Mouse (Mus musculus) midbrain, embryonic 10.5 days (tissue): Measurements from ENCODE around the gene Prss45. TPM values are rescaled to one million over a fixed set of nuclear protein-coding genes. Genes with fewer than 3 reads are reported as not detected.
A peak's percentile ranks its signal among the peaks of the same experiment; 100 is the strongest.

Experiments
- DNase-seq: peaks from one replicate; pipeline ENCODE4 v3.0.0-alpha.2; 2017; ENCODE audit warnings: low spot score
- H3K27ac ChIP-seq: fragments of 300-500 bp; sonication (generic); replicated peaks from 2 replicates; pipeline ENCODE4 v1.5.1; 2016; ENCODE audit warnings: mild to moderate bottlenecking
- H3K27me3 ChIP-seq: fragments of 300-500 bp; sonication (generic); 2 replicates; pipeline ENCODE4 v1.6.1; 2016; ENCODE audit warnings: low read depth, mild to moderate bottlenecking; ENCODE audit not compliant: poor library complexity, severe bottlenecking
- H3K36me3 ChIP-seq: fragments of 300-500 bp; sonication (generic); 2 replicates; pipeline ENCODE4 v1.6.1; 2016; ENCODE audit warnings: mild to moderate bottlenecking, moderate library complexity
- H3K4me1 ChIP-seq: fragments of 300-500 bp; sonication (generic); 2 replicates; pipeline ENCODE4 v1.6.1; 2016
- H3K4me3 ChIP-seq: fragments of 300-500 bp; sonication (generic); 2 replicates; pipeline ENCODE4 v1.5.1; 2016; ENCODE audit warnings: mild to moderate bottlenecking, moderate library complexity
- H3K9me3 ChIP-seq: fragments of 300-500 bp; sonication (generic); replicated peaks from 2 replicates; pipeline ENCODE4 v1.6.1; 2016; ENCODE audit warnings: mild to moderate bottlenecking
- WGBS: fragments of 180-500 bp; shearing (Covaris S2); methylation state at CpG from one replicate; pipeline ENCODE4 v1.1.7; 2016; 5-methylcytosine and 5-hydroxymethylcytosine counted together
- polyA plus RNA-seq: library from polyadenylated mRNA; unstranded; fragments of >200 nt; fragmentation: Nextera tagmentation; extraction: Ambion mirVana; gene quantifications from 2 replicates; pipeline ENCODE4 v1.2.1, GENCODE M21; 2016

Prss45 gene
- polyA plus RNA-seq, 1 experiment from 2014 or later: not detected

DNA sequence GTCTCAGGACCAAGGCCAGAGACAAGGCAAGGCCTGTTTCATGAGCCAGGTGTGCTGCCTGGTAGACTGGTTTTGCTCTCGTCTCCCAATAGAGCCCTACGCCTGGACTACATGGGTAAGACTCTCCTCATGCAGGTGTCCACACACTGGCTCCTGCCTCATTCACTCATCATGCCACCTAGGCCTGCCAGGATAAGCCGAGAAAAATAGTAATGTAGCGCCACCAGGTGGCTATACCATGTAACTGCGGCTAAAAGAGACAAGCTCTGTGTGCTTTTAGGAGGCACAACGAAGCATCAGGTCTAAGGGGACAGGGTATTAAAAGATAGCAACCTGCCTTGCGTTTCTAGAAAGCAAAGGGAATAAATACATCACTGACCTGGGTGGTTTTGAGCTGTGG lies 36.6 kb downstream of the Prss45 start:
- Histone ChIP-seq H3K27me3 (peaks cover 53% of the 10 kb centered on the region), H3K4me3 (no peak overlapping the region), H3K36me3 (no peaks in the 10 kb centered on the region), H3K4me1 (peaks cover 28% of the 10 kb centered on the region), H3K27ac (no peak overlapping the region), H3K9me3 (no peaks in the 10 kb centered on the region)
- peak; percentile 58 for DNase-seq
- WGBS: 25% methylated on average over 7 of the region's 7 CpGs

DNA sequence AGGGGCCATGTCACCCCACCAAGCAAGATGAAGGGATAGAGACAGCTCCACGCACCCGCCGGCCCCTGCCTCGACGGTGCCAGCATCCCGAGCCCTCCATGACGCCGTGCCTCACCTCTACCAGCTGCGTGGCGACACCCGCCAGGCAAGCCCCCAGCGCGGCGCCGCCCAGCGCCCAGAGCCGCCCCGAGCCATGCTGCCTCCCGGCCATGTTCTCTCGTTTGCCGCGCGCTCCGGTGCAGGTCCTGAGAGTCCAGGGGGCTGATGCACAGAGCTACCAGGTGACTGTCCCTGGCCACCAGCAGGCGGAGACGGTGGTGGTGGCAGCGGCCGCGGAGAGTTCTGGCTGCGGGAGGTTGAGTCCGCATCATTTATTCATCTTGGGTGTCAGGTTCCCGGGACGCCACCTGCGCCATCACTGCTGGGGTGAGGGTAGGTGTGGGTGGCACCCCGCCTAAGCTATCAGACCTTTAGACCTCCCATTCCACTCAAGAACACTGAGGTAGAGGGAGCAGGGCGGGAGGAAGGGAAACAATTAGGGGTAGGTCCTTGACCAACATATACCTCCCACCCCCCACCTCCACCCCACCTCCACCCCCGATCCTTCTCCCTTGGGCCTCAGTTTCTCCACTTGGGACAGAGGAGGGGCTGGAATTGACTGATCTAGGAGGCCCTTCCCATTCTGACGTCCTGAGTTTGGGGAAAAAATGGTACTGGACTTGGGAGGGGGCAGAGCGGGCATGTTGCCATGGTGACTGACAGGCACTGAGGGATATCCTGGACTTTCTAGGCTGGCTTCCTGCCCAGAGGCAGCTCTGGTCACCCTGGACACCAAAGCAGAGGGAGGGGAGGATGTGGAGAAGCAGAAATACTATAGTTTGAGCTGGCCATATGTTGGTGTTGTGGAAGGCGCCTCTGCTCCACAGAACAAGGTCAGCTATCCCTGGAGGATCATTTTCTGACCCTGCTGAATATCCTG lies 39.6 kb downstream of the Prss45 start:
- Histone ChIP-seq H3K36me3 (no peaks in the 10 kb centered on the region), H3K9me3 (no peaks in the 10 kb centered on the region), H3K27me3 (peaks cover 77% of the 10 kb centered on the region), H3K4me1 (peaks cover 28% of the 10 kb centered on the region), H3K27ac (peak overlapping the region; percentile 52), H3K4me3 (peak overlapping the region; percentile 48)
- DNase-seq: peak; percentile 35
- WGBS: 7% methylated on average over 40 of the region's 40 CpGs

GRCm38 (mm10) chr9:110874660-110875191 lies 40.3 kb downstream of the Prss45 start:
- H3K27ac ChIP-seq: peak overlapping the region; percentile 52
- no peaks in the 10 kb centered on the region for H3K36me3 ChIP-seq
- no peaks in the 10 kb centered on the region for H3K9me3 ChIP-seq
- 0 out of 2 replicates have a peak overlapping the region, but pooled peaks have one; percentile 48 for H3K4me3 ChIP-seq
- H3K27me3 ChIP-seq: peaks cover 85% of the 10 kb centered on the region
- WGBS: 17% methylated on average over 3 of the region's 3 CpGs
- no peak for DNase-seq
- peaks cover 31% of the 10 kb centered on the region for H3K4me1 ChIP-seq

DNA sequence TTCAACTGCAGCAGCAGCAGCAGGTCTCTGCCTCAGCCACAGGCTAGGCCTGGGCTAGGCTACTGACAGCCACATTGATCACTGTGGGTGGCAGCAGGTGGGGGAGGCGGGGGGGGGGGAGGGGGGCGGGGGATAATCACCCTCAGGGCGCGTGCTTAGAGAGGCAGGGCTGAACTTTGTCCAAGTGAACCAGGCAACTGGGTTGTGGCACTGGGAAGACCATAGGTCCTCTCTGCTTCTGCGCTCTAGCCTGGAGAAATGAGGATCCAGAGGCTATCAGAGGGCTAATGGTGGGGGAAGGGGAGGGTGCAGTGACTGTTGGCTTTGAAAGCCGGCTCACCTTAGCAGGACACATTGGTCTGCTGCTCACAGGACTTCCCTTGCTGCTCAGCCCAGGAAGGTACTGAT lies 40.9 kb downstream of the Prss45 start:
- peak overlapping the region; percentile 2; the same call in 1 of the 2 replicates for H3K4me3 ChIP-seq

DNA sequence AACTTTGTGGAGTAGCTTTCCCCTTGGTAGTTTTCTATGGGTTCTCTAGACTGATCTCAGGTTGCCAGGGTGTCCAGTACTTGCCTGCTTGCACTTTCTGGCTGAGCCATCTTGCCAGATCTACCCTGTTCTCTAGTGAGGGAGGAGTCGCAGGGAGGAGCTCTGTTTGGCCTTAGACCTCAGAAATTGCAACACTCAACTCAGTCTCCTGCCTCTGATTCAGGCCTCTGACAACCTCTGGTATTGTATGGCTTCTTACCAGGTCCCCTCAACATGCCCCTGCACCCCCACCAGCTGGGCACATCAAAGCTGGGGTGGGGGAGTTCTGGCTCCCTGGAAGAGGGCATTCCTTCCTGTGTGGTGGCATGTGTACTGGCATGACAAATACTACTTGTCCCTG lies 43.0 kb downstream of the Prss45 start:
- Histone ChIP-seq H3K27me3 (peaks cover 94% of the 10 kb centered on the region), H3K27ac (no peak overlapping the region), H3K9me3 (no peaks in the 10 kb centered on the region), H3K4me1 (peaks cover 42% of the 10 kb centered on the region), H3K4me3 (no peak overlapping the region), H3K36me3 (no peaks in the 10 kb centered on the region)
- no peak for DNase-seq
- 100% methylated on average over 1 of the region's 1 CpGs for WGBS

More for the DNA sequence above, 40.9 kb downstream of the Prss45 start:
- 21% methylated on average over 4 of the region's 6 CpGs for WGBS
- Histone ChIP-seq H3K36me3 (no peaks in the 10 kb centered on the region), H3K9me3 (no peaks in the 10 kb centered on the region), H3K27me3 (peaks cover 87% of the 10 kb centered on the region), H3K27ac (peak overlapping the region; percentile 52), H3K4me1 (peaks cover 37% of the 10 kb centered on the region)
- DNase-seq: peak; percentile 50

DNA sequence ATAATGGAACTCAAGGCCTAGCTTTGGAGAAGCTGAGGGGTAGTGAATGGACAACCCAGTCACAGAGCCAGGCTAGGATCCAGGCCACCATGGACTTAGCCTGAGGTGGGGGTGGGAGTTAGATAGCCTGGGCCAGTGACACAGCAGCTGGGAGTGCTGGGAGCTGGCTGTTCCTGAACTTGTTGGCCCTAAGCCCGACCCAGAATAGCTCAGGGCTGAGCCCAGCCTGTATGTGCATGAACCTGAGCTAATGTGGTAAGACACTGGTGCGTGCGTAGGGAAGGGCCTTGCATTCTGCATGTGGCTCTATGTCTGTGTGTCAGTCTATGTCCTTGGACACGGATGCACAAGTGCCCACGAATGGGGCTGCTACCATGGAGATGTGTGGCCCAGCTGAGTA lies 43.5 kb downstream of the Prss45 start:
- Histone ChIP-seq H3K9me3 (no peaks in the 10 kb centered on the region), H3K27ac (no peak overlapping the region), H3K27me3 (peaks cover 92% of the 10 kb centered on the region), H3K36me3 (no peaks in the 10 kb centered on the region), H3K4me1 (peaks cover 39% of the 10 kb centered on the region), H3K4me3 (no peak overlapping the region)
- 90% methylated on average over 5 of the region's 5 CpGs for WGBS
- no peak for DNase-seq

DNA sequence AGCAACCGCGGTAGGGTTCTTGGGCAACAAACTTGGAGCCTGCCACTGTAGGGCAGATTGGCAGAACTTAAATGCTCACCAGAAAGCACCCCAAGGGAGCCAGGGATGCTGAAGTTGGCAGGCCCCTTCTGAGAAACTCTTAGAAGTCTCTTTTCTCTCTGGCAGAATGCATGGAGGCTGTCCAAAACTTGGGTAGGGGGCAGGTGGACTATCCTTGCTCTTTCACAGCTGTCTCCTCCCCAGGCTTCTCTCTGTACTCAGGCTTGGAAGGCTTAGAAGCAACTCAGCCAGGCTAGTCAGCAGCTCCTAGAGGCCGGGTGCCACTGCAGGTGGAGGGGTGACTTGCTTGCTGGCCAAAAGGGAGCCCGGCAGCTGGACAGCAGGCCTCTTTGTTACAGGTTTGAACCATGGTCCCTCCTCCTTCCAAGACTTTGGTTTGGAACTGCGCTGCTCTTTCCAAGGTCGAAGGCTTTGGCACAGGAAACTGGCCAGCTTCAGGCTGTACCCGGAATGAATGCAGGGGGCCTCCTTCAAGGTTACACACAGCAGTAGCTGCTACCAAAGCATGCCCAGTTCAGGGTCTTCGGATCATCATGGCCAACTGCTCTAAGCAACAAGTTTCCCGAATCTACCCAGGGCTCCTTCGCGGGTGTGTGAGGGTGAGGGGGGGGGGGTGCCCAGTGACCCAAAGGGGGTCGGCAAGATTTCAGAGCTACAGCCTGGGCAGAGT lies 45.0 kb downstream of the Prss45 start, which contains the start of gene Als2cl:
Gene Als2cl, plus strand, starts transcription at position 680 of the 730 bp plus-strand sequence.
- H3K27ac ChIP-seq: no peak within 1 kb of the TSS
- H3K9me3 ChIP-seq: no peaks in the 10 kb centered on the region
- H3K4me3 ChIP-seq: peak within 1 kb of the TSS; percentile 64
- WGBS: 13% methylated on average over 12 of the region's 12 CpGs
- H3K4me1 ChIP-seq: peaks cover 28% of the 10 kb centered on the region
- H3K36me3 ChIP-seq: no peaks in the 10 kb centered on the region
- no peak for DNase-seq
- peaks cover 77% of the 10 kb centered on the region for H3K27me3 ChIP-seq

DNA sequence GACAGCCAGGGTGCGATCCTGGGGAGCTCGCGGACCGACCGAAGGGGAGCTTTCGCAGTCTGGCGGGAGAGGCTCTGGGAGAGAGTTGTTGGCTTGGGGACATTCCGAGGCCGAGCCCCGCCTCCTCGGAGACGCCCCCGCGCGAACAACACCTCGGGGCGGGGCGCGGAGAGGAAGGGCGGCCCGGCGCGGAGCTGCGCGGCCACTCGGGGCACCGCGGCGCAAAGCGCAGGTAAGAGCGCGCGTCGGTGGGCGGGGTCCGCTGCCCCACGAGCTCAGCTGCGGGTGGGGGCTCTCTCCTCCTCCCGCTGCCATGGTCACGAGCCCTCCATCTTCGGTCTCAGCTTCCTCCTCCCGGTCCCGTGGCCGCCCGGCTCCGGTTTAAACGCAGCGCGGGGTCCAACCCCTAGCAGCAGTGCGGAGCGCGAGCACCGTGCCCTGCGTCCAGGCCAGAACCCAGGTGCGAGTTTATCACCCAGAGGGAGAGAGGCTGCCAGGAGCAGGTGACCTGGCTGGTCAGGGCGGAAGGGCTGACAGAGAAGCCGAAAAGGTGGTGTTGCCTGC lies 45.7 kb downstream of the Prss45 start, which contains the start of gene Tmie:
Gene Tmie, minus strand, starts transcription at position 116 of the 564 bp plus-strand sequence.
- H3K9me3 ChIP-seq: no peaks in the 10 kb centered on the region
- H3K4me3 ChIP-seq: peak within 1 kb of the TSS; percentile 64
- H3K27me3 ChIP-seq: peaks cover 75% of the 10 kb centered on the region
- no peak for DNase-seq
- under 1% methylated on average over 57 of the region's 57 CpGs for WGBS
- peaks cover 21% of the 10 kb centered on the region for H3K4me1 ChIP-seq
- H3K36me3 ChIP-seq: no peaks in the 10 kb centered on the region
- H3K27ac ChIP-seq: no peak within 1 kb of the TSS

DNA sequence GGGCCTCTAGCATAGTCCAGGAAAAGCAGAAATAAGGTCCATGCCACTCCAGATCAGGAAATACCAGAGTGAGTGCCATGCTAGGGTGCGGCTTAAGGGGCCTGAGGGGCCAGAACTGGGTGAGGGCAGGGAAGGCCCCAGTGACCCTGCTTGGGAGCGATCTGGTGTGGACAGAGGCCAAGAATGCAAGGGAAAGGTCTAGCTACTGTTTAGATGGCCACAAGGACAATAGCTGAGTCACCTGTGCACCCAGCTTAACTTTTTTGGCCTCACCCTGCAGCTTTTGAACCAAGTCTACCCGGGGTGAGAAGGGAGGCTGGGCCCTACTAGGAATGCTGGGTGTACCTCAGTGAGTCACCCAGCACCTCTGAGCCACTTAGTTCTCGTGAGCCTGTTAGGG lies 46.4 kb downstream of the Prss45 start:
- Histone ChIP-seq H3K27ac (no peak overlapping the region), H3K4me1 (peaks cover 14% of the 10 kb centered on the region), H3K27me3 (peaks cover 68% of the 10 kb centered on the region), H3K4me3 (peak overlapping the region; percentile 64), H3K9me3 (no peaks in the 10 kb centered on the region), H3K36me3 (no peaks in the 10 kb centered on the region)
- no peak for DNase-seq
- WGBS: 59% methylated on average over 4 of the region's 4 CpGs

DNA sequence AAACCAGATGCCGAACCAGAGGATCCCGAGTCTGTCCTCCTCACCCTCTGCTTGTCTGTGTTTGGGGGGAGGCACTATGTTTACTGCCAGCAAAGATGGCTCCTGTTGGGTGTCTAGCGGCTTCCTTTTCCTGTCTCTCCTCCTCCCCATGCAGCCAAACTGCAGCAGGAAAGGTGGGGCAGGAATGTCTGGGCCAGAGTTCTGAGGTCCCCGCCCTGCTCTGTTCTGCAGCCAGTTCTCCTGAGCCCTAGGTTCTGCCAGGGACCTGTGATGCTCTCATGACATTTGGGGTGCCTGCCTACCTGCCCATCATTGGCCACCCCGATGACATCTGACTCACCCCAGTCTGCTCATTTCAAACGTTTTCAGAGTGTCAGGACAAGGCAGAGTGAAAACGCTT lies 47.6 kb downstream of the Prss45 start:
- peaks cover 14% of the 10 kb centered on the region for H3K4me1 ChIP-seq
- H3K27me3 ChIP-seq: peaks cover 71% of the 10 kb centered on the region
- H3K4me3 ChIP-seq: no peak overlapping the region
- WGBS: 75% methylated on average over 7 of the region's 7 CpGs
- no peak for DNase-seq
- H3K27ac ChIP-seq: no peak overlapping the region
- no peaks in the 10 kb centered on the region for H3K9me3 ChIP-seq
- no peaks in the 10 kb centered on the region for H3K36me3 ChIP-seq

GRCm38 (mm10) chr9:110887388-110888303 lies 53.3 kb downstream of the Prss45 start:
- WGBS: 69% methylated on average over 9 of the region's 9 CpGs
- H3K9me3 ChIP-seq: no peaks in the 10 kb centered on the region

More at GRCm38 (mm10) chr9:110887388-110888303, 53.3 kb downstream of the Prss45 start:
- no peak overlapping the region for H3K4me3 ChIP-seq
- no peaks in the 10 kb centered on the region for H3K36me3 ChIP-seq
- peaks cover 29% of the 10 kb centered on the region; the same call in 1 of the 2 replicates for H3K27me3 ChIP-seq
- peaks cover 26% of the 10 kb centered on the region for H3K4me1 ChIP-seq
- no peak for DNase-seq
- no peak overlapping the region for H3K27ac ChIP-seq
